Mouse (Mus musculus): ENCODE results near the gene Raly.
"Not testable (repeated sequence)": the region's sequence is repeated elsewhere in the genome, so short reads cannot be mapped to it uniquely, and the experiment has no call there.

Gene Raly

GRCm38 (mm10) chr2:154834149-154834865 lies 43.4 kb downstream of the Raly start:
- no peak for DNase-seq (ENCODE audit: low read depth, low spot score)

GRCm38 (mm10) chr2:154836537-154836936 lies 45.6 kb downstream of the Raly start:
- DNase-seq (ENCODE audit: low read depth, low spot score) = no peak

GRCm38 (mm10) chr2:154848086-154848485 lies 57.2 kb downstream of the Raly start:
- DNase-seq (ENCODE audit: low read depth, low spot score) = no peak

DNA sequence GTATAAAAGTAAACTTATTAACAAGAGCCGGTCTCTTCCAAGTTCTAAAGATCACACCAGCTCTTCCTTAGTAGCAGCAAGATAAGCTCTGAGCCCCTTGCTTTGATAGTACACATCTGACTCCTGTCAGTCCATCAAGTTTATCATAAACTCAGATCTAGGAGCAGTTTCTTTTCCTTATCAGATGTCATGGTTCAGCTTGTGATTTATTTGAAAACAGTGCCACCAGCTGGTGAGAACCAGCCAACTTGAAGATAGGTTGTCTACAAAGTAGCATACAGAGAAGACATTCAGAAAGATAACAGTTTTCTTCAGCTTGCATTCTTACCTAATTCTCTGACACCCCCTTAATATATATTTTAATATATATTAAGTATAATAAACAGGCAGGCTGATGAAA lies 64.5 kb downstream of the Raly start:
- DNase-seq (ENCODE audit: low read depth, low spot score) = peak; percentile 56

- DNase-seq (ENCODE audit: low read depth, low spot score) = no peak
Measured at GRCm38 (mm10) chr2:154863672-154864071, 72.8 kb downstream of the Raly start.

- DNase-seq (ENCODE audit: low read depth, low spot score) = no peak
Measured at GRCm38 (mm10) chr2:154865696-154866095, 74.8 kb downstream of the Raly start.

DNA sequence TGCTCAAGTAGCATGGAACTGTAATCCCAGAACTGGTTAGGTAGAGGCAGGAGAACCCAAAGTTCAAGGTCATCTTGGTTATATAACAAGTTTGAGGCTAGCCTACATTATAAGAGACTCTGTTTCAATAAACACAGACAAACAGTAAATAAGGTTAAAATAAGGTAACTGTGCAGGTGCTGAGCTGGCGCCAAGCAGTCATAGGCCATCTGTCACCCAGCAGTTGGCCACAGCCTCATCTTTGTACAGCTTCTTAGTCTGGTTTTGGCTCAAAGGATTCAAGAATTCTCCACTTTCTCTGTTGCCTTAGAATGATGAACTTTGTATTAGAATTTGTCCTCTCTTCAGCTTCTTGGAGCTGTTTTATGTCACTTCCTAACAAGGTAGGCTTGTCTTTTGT lies 77.2 kb downstream of the Raly start:
- no peak for DNase-seq (ENCODE audit: low read depth, low spot score)

GRCm38 (mm10) chr2:154869954-154870641 lies 79.2 kb downstream of the Raly start:
- DNase-seq (ENCODE audit: low read depth, low spot score) = no peak

- no peak for DNase-seq (ENCODE audit: low read depth, low spot score)
Measured at GRCm38 (mm10) chr2:154876621-154877020, 85.7 kb downstream of the Raly start.

- no peak for DNase-seq (ENCODE audit: low read depth, low spot score)
Measured at GRCm38 (mm10) chr2:154891585-154891984, 100.7 kb downstream of the Raly start.

DNA sequence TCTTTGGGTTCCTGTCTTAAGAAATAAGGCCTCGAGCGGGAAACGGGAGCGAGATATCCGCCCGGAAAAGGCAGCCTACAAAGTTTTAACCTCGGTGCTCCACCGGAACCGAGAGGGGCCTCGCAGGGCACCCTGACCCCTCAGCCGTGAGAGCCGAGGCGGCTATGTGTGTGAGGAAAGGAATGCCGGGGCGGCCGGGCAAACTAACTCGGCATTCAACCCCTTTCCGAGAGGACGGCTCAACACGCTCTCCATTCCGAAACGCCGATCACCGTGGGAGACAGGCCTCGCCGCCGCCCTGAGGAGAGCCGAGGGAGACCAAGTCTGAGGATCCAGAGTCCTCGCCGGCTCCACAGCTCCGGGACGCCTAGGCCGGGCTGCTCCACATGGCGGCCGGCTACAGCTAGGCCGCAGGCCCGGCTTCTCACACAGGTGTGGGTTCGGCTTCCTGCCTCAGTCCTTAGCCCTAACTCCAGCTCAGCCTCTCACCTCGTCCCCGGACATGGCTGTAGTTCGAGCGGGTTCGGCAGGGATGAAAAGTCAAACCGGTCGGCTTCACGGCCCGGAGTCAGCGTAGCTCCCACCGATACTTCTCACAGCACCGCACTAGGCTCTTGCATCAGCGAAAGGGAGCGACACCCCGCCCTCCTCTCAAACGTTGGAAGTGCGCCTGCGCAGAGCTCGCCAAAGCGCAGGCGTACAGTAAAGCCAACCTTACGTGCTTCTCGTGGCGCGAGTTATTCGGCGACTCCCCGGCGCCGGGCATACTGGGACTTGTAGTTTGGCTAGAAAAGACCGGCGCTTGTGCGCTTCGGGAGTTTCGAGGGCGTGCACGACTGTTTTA lies 101.5 kb downstream of the Raly start, which contains the start of gene Eif2s2:
TSS of gene Eif2s2 (minus strand) at position 735 of the 844 bp plus-strand sequence.
- DNase-seq (ENCODE audit: low read depth, low spot score) = peak; percentile 93

- DNase-seq (ENCODE audit: low read depth, low spot score) = peak; percentile 8
Measured at GRCm38 (mm10) chr2:154893045-154893385, 102.1 kb downstream of the Raly start.

DNA sequence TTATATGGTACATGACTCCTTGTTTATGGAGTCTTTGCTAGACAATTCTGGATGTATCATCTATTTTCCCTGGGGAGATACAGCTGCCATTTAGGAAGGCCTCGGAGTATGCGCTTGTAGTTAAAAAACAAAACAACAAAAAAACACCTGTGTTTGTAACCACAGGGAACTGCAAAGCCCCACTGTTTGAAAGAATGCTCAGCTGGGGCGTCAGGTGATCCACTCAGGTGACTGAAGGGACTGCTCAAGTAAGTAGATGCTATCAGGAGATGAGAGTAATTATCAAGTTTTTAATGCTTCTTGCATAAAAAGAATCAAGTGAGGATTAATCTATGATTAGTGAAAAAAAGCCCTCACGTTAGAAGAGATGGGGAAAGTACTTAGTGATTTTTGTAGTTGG lies 102.7 kb downstream of the Raly start:
- DNase-seq (ENCODE audit: low read depth, low spot score) = no peak

DNA sequence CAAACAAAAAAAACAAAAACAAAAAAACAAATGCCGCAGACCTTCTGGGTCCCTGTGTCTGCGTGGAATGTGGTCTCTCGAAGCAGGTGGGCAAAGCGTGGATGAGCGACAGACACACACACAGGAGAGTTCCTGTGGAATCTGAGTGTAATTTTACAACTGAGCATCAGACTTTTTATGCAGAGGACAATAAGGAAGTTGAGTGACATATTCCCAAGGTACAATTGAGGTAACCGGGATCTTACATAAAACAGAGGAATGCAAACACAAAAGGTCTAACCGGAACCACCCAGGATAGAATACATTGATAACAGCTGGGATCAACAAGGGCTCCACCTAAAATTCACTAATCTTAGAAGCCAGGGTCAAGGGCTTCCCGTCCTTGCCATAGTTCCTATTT lies 108.1 kb downstream of the Raly start:
- DNase-seq (ENCODE audit: low read depth, low spot score) = not testable (repeated sequence)

DNA sequence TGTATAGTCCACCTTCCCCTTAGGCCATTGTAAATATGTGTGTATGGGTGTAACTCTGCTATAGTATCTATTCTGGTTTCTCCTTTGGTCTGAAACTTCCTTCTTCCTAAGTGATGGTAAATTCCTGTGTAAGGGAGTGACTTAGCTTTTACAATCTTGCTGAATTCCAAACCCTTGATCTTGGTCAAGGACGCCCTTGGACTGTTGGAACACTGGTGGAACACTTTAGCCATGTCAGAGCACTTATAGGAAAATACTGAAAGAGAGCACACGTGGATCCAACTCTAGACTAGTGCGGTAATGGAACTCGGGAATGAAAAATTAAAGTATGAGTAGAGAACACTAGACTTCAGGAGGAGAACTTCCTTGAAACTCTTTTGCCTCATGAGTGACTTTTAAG lies 108.5 kb downstream of the Raly start:
- not testable (repeated sequence) for DNase-seq (ENCODE audit: low read depth, low spot score)

DNA sequence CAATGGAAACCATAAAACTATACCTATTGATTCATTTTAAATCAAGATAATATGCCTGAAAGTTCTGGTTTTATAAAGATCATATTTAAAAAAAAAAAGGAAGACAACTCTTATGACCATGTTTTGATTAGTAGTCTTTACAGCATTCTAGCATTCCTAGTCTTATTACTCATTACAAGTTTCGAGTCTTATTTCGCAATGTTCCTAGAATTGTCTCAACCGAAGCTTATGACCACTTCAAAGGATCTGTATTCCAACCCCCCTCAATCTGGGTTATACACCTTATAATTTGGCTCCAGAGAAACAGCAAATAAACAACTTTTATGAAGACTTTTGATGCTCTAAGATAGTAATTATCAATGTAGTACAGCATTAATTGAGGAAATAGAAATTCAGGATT lies 111.2 kb downstream of the Raly start:
- no peak for DNase-seq (ENCODE audit: low read depth, low spot score)

- DNase-seq (ENCODE audit: low read depth, low spot score) = no peak
Measured at GRCm38 (mm10) chr2:154905796-154906195, 114.9 kb downstream of the Raly start.

DNA sequence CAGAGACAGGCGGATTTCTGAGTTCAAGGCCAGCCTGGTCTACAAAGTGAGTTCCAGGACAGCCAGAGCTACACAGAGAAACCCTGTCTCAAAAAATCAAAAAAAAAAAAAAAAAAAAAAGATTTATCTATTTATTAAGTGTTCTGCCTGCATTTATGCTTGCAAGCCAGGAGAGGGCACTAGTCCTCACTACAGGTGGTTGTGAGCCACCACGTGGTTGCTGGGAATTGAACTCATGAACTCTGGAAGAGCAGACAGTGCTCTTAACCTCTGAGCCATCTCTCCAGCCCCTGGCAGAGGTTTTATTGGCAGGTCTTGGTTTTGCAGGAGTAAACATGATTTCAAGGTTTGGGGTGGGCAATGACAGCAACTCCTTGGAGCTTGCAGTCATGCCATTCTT lies 117.3 kb downstream of the Raly start:
- not testable (repeated sequence) for DNase-seq (ENCODE audit: low read depth, low spot score)

- DNase-seq (ENCODE audit: low read depth, low spot score) = no peak
Measured at GRCm38 (mm10) chr2:154909789-154910188, 118.9 kb downstream of the Raly start.

DNA sequence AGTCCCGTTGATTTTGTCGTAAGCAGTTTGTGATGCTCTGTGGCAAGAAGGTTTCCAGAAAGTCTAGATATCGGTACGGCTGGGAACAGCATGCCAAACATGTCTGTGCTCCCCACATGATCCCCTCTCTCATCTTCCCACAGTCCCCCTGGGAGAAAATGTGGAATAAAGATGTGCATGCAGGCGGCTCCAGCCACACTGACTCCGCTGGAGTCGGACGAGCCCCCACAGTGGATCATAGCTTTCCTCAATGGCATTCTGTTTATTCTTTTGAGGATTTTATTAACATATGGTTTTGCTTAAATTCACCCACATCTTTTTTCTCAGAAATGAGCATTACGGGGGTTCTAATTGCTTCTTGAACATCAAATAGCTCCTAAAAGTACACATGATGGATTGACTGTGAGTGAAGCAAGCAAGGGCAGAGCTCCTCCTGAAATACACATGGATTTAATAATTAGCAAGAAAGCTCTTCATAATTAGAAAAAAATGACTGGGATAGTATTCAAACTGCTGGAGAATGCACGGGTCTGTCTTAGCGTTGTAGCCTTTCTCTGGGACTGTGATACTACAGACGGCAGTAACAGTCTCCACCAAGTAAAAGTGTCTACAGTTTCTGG lies 125.1 kb downstream of the Raly start:
- no peak for DNase-seq (ENCODE audit: low read depth, low spot score)

DNA sequence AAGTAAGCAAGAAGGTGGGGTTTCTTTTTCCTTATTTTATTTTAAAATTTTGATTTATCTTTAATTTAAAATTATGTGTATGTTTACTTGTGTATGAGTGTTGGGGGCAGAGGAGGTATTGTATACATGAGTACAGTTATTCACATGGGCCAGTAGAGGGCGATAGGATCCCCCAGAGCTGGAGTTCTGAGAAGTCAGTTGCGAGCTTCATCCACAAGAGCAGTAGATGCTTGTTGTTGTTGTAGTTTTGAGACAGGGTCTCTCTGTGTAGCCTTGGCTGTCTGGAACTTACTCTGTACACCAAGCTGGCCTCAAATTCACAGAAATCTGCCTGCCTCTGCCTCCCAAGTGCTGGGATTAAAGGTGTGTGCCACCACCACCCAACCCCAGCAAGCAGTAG lies 125.7 kb downstream of the Raly start:
- DNase-seq (ENCODE audit: low read depth, low spot score) = peak; percentile 38

Data from retina, adult 2 months (tissue).